Mouse (Mus musculus) neural tube, embryonic 10.5 days (tissue): ENCODE results near the gene Emc7.
"Not testable (repeated sequence)": the region's sequence is repeated elsewhere in the genome, so short reads cannot be mapped to it uniquely, and the experiment has no call there.

Source experiments
- DNase-seq: peaks from one replicate; pipeline ENCODE4 v3.0.0-alpha.2; 2017; ENCODE audit warnings: low spot score; ENCODE audit errors: extremely low spot score

Emc7 gene

DNA sequence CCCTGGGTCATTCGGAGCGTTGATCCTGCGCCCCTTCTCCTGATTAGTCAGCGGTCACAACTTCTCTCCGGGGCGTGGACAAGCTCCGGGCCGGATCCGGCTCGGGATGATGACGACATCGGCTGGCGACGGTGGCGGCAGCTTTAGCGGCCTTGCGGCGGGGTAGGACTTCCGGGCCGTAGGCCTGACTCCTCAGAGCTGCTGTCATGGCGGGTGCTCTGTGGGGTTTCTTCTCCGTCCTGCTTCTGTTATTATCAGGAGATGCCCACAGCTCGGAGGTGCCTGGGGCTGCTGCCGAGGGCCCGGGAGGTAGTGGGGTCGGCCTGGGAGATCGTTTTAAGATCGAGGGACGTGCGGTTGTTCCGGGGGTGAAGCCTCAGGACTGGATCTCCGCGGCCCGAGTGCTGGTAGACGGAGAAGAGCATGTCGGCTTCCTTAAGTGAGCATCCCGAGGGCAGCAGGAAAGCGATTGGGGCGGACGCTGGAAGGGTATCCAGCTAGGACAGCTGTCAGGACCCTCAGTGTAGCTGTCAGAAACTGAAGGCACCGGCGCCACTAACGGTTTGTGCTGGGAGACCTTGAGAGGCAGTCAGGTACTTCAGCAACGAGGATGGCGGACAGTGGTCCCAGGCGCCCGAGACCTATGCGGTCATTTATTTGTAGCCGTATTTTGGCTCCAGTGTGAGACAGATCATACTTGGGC, at the start of gene Emc7:
TSS of gene Emc7 (plus strand) at position 136 of the 703 bp plus-strand sequence.
- DNase-seq: peak; percentile 97

DNA sequence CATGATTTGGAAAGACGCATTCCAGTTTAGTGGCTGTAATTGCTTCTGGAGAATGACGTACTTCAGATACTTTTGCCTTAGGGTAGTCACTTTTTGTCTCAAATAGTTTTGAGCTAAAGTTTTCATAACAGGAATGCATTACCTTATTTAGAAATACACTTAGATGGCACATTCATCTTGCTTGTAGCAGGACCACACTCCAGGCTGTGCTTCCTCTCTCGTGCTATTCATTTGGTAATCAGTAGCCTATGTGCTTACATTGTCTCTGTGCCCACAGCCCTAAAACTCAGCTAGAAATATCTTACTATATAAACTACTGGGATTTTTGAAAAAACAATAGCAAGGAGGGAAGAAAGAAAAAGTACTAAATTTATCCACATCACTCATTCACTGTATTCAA, 47.8 kb upstream of the Emc7 start:
- DNase-seq: no peak

DNA sequence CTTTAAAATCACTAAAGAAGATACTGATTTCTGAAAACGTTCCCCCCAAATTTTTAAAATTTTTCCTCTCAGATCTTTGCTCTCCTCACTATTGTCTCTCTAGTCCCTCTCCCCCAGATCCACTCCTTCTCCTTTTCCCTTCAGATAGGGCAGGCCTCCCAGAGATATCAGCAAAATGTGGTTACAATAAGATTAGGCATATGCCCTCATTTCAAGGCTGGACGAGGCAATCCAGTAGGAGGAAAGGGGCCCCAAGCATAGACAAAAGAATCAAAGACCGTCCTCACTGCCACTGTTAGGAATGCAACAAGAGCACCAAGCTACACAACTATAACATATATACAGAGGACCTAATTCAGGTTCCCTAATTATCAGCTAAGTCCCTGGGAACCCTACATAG, 29.5 kb upstream of the Emc7 start:
- DNase-seq: no peak

DNA sequence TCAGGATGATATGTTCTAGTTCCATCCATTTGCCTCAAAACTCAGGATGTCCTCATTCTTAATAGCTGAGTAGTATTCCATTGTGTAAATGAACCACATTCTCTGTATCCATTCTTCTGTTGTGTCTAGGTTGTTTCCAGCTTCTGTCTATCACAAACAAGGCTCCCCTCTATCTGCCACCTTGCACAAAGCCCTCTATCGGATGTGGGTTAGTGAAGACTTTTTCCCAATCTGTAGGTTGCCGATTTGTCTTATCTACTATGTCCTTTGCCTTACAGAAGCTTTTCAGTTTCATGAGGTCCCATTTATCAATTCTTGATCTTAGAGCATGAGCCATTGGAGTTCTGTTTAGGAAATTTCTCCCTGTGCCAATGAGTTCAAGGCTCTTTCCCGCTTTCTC, 26.3 kb upstream of the Emc7 start:
- not testable (repeated sequence) for DNase-seq

DNA sequence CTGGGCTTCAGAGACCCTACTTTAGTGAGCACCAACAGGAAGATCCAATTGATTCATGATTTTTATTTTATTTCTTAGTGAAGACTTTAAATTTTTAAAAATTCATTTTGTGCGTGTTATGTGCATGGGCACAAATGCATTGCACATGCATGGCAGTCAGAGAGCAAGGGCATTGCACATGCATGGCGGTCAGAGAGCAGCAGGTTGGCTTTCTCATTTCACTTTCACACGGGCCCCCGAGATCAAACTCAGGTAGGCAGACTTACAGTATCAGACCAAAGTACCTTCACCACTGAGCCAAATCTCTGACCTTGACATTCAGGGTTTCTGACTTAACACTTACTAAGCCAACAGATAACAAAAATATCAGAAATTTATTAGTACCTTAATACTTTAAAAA, 25.1 kb upstream of the Emc7 start:
- no peak for DNase-seq

DNA sequence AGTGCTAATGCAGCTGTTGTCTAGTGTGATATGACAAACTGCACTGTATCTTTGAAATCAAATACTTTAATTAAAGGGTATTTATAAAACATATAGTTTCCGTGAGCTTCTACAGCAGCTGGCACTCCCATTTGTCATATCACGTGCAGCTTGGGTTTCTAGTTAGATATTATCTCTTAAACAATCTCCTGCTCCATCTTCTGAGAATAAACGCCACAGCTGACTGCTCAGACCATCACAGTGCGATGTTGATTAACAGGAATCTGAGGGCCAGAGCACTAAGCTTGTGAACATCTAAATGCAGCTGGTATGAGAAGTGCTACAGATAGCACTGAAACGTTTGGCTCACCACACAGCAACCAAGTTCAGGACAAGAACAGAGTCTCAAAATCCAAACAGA, 24.4 kb upstream of the Emc7 start:
- no peak for DNase-seq

DNA sequence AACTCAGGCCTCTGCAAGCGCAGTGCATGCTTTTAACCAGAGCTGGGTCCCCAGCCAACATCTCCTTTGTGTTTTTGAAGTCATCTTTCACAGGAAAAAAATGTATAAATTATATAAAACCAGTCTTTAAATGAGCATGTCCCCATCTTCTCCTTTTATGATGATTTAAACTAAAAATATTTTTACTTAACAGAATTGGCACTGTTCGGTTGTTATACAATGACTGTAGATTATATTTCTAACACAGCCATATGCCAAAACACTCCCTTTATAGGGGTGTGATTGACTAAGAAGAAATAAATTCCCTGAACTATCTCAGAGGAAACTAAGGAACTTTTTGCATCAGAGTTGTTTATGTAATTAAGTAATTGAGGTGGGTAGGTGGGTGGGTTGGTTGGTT, 22.3 kb upstream of the Emc7 start:
- no peak for DNase-seq

DNA sequence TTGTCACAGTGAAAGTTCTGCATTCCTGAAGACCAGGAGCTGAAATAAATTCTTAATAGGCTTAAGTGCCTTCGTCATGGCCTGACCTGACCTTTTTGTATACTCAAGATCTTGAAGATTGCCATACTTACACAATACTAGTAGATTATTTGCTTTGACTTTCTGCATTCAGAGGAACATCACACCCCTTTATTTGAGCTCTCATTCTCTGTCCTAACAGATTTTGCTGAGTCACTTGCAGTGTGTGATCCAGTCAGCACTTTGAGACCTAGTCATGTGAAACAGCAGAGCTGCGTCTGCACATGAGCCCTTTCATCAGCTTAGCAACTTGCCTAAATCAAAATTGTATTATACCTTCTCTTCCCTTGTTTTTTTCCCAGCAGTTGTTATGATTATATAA, 21.4 kb upstream of the Emc7 start:
- no peak for DNase-seq

DNA sequence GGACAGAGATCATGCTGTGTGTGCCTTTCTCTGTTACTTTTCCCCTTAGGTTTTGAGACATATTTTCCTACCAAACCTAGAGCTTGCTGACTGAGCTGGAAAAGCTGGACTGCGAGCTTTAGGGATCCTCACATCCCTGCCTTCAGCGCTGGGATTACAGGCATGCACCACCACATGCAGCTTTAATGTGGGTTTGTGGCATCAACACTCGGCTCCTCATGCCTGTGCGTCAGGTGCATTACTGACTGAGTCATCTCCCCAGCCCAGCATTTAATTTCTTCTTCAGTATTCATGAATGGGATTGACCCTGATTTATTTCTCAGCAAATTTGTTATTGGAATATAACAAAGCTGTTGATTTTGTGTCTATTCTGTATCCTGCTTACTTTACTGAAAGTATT, 18.5 kb upstream of the Emc7 start:
- DNase-seq: no peak

DNA sequence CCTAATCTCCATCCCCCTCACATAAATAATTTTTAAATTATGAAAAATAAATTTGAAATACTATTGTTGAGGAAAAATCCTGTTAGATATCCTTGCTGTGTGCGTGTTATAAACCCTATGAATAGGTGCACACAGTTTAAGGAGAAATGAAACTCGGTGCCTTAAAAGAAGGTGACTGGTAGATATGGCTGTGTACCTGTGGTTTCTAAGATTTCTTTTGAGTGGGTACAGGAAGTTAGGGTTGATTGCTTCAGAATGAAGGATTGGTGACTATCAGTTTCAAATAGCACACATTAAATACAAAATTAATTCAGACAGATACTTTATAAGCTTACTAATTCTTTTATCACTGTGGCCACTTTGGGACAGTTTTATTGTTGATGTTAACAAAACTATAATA, 17.2 kb upstream of the Emc7 start:
- no peak for DNase-seq

DNA sequence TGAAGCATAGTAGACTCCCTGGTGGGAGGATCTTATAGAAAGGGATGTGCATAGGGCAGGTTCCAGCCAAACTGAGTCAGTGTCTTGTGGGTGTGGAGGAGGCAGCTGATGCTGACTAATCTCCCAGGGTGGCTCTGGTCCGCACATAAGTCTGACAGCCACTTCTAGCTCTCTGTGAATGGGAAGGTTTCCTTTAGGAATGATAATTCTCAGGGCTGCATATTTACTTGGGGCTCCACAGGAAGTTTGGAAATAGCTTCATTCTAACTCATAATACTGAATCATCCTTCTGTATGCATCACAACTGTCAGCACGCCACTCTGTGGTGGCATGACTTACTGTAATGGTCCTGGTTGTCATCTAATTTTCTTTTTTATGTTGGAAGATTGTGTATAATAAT, 11.3 kb upstream of the Emc7 start:
- no peak for DNase-seq

DNA sequence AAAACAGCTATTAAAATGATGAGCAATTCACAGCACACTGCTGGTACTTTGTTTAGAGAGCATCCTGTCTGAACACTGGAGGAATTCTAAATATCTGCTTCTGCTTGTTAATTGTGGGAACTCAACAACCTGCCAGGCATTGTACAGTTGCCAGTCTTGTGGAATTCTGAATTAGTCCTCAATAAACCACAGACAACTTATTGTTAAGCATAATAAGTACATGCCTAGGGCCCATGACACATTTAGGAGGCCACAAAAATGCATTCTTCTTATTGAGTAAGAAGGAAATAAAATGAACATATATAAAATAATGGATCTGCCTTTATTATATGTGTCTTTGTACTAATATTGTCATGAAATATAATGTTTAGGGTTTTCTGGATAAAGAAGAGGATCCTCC, 9.3 kb upstream of the Emc7 start:
- DNase-seq: no peak

DNA sequence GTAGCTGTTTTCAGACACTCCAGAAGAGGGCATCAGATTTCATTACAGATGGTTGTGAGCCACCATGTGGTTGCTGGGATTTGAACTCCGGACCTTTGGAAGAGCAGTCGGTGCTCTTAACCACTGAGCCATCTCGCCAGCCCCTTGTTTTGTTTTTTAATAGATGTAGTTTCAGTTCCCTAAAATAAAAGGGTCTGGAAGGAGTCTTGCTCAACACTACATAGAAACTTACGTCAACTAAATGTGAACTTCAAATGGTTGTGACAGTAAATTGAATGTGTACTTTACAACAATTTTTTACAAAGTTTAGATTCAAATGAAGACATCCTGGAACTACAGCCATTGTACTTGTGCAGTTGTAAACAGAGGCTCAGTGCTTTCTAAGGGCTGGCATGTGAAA, 6.8 kb upstream of the Emc7 start:
- not testable (repeated sequence) for DNase-seq

DNA sequence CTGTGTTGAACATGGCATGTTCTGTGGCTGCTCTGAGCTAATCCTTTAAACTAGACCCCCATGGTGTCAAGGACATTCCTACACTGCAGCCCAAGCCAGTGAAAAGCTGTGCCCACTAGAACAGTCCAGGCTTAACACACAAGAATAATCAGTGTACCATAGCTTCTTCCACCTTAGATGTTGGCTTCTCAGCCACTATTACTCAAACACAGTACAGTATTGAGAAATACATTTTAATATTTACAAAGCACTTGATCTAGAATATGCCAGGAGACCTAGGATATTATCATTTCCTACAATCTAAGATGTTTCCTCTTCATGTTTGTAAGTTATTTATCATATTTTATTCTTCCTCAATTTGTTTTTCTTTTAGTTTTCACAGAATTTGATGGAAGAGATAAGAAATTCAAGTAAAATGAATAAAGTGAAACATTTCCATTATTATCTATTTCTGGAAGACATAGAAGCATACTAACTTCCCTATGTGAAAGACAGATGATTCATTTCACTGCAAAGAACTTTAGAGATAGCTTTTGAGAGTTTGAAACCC, 6.2 kb upstream of the Emc7 start:
- DNase-seq: no peak

DNA sequence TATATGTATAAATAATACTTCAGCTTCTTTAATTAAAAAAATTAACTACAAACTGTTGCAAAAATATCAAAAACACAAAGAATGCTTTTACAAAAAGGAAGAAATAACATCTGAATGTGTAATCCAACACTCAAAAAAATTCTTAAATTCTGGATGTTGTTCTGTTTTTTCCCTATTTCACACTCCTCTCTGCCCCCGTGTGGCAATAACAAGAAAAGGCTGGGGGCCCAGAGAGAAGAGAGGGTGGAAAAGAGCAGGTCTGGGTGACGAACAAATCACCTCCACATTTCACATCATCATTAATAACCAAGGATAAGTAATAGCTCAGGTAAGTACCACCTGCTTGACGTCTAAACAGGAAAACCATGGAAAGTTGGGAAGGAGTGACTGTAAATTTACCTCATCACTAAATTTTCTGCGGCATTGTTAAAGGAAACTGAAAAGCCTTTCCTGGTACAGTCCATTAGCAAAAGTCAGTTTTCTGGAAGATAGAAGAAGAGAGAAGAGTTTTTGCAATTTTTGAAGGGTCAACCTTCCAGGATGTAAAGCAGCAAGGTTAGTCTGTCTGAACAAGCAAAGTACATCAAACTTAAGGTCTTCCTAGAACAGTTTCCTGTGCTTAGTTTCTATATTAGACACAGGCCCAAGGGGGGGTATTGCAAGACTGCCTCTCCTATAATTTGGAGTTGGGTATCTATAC, 5.0 kb upstream of the Emc7 start:
- DNase-seq: no peak

DNA sequence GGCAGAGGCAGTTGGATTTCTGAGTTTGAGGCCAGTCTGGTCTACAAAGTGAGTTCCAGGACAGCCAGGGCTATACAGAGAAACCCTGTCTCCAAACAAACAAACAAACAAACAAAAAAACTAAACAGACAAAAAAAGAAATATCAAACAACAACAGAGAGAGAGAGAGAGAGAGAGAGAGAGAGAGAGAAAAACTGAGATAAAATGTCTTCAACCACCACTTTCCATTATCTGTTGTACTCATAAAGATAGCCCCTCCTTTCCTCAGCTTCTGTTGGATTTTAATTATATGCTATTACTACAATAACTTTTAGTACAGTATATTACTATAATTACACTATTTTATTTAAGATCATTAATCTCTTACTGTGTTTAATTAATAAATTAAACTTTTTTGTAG, 2.3 kb upstream of the Emc7 start:
- DNase-seq: not testable (repeated sequence)

DNA sequence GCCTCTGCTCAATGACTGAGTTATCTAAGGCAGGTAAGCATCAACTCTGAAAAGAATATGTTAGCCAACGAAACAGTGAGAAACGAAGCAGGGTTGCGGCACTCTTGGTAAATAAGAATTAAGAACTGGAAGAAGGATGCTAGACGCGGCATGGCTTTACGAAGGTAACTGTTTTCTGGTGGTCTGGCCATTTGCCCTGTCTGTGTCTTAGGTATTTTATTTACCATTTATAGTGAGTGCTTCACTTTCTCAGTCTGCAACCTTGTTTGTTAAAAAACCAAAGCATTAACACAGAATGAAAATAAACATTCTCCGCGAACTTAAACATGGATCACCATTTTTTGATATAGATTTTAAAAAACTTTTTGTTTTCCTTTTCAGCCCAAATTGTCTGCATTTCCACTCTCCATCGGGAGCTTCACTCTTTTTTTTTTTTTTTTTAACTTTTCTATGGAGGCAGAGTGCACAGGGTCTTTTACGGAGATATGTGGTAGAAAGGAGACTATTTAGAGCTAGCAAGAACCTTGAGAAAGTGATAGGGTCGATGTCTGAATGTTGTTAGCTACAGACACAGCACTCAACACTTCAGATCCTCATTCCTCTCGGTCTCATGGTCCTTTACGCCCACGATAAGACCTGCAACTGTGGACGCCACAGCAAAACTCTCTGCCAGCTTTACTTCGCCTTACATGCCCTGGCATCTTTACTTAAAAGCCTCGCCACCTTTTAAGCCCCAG, 504 bp upstream of the Emc7 start:
- DNase-seq: no peak

DNA sequence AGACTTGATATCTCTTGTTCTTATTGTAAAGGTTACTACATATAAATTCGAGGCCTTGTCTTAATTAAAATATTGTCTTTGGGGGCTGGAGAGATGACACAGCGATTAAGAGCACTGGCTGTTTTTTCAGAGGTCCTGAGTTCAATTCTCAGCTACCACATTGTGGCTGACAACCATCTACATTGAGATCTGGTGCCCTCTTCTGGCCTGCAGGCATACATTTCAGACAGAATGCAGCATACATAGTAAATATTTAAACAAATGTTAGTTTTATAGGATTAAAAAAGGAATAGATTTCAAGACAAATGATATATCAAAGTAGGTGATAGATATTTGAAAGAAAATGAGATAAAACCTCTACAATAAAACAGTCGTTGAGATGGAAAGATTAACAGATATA, 5.8 kb downstream of the Emc7 start:
- no peak for DNase-seq

DNA sequence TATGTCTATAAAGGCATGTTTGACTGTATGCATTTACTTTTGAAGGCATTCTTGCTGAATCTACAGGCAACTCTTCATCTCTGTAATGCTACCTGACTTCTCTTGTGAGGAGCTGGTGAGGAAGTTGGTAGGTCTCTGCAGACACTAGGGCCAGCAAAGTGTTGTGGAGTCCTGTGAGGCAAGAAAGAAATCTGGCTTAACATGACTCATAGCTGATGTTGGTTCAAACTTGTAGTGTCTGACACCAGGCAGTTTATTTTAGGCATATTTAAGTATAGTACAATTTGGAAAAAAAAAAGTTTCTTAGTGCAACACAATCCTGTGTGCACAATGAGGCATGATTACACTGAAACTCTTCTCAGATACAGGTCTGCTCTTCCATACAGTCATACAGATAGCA, 14.7 kb downstream of the Emc7 start:
- no peak for DNase-seq

DNA sequence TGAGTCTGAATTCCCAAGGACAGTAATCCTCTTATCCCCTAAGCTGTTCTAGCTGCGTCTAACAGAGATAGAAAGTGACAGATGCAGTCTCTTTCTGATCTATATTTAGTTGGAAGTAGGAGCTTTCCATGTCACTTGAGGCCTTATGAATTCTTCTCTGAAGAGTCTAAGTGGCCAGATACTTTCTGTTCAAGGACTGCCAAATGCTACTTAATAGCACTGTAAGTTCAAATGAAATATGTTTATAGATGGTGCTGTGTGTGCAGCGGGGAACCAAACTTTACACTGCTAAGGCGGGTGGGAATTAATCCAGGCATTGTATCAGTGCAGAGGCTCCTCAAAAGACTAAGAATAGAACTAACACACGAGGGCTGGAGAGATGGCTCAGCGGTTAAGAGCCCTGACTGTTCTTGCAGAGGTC, 16.2 kb downstream of the Emc7 start:
- no peak for DNase-seq

DNA sequence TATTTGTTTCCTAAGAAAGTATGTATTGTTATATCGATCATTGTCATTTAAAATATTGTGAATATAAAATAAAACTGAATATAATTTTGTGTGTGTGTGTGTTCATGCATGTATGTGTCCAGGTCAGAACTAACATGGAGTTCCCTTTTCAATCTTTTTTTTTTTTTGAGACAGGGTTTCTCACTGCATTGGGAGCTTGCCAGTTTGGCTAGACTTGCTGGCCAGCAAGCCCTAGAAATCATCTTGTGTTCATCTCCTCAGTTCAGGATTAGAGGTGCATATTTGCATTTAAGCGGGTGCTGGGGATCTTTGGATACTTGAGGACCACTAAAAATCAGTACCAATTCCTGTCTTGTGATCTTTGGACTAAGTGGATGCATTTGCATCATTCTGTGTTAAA, 17.3 kb downstream of the Emc7 start:
- DNase-seq: no peak

DNA sequence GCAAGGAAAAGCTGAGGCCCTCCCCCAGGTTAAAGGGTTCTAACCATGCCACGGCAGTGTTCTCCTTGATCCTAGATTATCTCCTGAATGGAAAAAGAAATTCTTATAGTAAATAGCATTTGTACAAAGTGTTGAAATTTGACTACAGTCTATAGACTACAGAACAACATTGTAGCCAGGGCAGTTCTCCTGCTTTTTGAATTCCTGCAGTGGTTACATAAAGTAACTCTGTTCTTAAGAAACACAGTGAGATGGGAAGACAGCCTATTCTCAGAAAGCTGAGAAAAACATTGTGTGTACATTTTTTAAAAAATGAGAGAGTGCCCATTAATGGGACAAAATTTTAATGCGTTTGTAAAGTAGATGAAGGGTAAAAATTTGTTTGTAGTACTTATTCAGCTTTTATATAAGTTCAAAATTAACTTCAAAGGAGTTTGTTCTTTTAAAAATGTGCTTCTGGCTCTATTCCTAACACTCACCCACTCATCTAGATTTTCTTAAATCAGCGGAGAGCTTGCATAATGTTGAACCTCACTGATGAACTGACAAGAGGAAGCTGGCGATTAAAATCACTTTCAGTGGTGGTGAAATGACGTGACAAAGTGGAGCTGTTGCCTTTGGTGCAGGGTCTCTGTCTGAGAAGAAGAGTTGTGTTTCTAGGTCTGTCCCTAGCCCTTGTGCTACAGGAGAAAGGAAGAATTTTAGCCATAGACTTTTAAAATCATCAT, 20.4 kb downstream of the Emc7 start:
- DNase-seq: no peak
